Mouse (Mus musculus): ENCODE data around the gene Il21.

Il21 gene

DNA sequence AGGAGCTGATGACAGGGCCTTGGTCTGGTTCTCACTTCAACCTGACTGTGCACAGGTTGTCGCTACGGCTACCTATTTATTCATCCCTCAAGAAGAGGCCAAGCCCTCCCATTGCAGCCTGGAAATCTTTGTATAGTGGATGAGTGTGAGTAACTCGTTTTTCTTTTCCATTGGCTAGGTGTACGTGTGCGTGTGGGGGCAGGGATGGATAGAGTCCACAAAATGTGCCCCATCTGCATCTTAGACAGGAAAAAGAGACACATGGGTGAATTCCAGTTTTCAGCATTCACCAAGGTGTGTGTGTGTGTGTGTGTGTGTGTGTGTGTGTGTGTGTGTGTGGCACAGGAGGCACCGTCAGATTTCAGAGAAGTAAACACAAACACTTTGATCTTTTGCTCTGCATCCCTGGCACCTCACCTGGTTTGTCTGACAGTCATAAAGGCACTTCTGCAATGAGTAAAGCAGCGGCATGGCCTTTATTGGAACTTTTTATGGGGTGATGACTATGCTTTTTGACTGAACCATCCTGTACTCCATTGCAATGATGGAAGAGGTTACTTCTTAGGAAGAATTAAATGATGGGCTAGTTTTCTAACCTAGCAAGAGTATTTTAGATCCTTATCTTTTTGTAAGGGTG lies at the start of gene Il21:
Gene Il21, minus strand, starts transcription at position 51 of the 637 bp plus-strand sequence.
- peak; percentile 69 for DNase-seq (ENCODE audit: low read depth, low spot score)

DNA sequence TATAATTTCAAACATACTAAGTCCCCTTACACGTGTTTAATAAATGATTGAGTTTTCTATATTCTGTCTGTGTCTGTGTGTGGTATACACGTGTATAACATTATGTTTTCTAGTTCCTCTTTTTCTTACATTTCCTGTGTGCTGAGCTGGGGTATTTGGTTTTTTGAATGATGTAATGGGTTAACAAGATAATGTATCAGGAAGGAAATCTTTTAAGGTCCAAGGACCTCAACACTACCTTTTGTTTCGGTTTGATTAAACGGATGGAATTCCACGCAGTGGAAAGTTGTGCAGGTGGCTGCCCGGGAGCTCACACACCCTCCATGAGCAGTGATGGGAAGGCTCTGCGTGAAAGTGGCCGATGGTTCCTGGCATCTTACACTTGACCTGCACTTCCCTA lies 48.4 kb upstream of the Il21 start:
- peak; percentile 52 for DNase-seq (ENCODE audit: low read depth, low spot score)

DNA sequence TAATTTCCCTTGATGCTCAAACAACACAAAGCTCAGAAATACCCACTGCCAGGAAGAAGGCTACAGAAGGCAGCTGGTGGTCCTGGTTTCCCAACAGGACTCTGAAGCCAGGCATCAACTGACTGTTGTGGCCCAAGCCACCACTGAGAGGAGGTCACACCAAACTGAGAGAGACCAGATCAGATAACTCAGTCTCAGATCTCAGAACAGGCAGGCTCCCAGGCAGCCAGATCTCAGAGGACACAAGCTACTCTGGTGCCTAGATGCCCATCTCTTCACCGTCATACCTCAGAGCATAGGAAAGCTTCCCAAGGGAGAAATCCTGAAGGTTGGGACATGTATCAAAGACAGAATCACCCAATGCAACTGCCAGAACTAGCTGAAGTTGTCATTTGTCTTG lies 47.8 kb upstream of the Il21 start:
- DNase-seq (ENCODE audit: low read depth, low spot score) = no peak

DNA sequence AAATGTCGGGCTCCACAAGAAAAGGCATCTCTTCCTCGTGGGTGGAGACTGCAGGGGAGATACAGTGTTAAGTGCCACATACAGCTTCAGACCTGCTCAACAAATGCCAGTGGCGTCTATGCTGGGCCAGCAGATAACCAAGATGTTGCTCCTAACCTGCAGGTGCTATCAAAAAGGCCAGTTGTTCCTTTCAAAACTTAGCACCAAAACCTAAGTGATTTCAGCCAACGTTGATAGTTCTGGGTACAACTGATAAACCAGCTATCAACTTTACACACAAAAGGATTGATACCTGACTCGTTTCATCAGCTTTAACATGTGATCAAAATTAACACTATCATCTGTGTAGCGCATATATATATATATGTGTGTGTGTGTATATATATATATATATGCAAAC lies 42.2 kb upstream of the Il21 start:
- DNase-seq (ENCODE audit: low read depth, low spot score) = no peak

DNA sequence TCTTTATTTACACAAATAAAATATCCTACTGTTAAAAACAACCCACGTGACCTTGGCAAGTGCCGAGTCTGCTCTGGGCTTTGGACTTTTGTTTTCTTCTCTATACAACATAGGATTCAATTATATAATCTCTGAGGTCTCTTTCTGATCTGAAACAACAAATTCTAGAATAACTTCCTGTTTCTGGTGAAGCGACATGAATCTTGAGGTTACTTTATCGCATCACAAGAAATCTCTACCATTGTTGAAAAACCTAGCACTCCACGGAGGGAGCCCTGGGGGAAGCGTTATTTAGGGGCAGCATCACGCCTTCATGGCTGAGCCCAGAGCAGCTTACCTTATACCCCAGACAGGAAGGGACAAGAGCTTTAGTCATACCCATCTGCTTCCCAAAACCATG lies 40.7 kb upstream of the Il21 start:
- peak; percentile 48 for DNase-seq (ENCODE audit: low read depth, low spot score)

DNA sequence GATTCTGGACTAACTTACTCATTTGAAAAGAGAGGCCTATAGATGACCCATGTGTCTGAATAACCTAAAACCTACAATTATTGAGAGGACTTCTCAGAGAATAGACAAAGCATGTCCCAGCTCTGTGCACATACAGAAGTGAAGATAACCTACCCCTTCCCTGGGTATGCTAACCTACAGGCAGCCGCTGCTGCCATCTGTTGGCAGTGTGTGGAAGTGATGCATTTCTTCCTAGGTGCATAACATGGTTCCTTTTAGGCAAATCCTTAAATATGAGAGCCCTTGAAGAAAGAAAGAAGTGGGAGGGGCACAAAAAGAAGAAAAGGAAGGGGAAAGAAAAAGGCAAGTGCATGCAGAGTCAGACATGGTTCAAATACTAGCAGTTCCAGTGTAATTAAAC lies 38.8 kb upstream of the Il21 start:
- DNase-seq (ENCODE audit: low read depth, low spot score) = peak; percentile 79

DNA sequence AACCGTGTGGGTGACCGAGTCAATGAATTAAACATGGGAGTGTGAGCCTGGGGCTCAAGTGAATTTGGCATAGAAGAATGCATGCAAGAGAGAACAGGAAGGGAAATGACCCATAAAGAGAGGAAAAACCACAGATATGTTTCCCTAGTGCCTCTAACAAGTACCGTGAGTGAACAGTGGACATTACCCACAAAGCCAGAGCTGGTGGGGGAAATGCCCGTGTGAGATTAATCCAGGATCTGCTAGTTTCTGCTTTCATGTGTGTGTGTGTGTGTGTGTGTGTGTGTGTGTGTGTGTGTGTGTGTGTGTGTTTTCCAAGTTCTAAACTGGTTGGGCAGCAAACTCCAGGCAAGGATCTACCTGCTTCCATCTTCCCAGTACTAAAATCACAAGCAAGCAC lies 37.5 kb upstream of the Il21 start:
- DNase-seq (ENCODE audit: low read depth, low spot score) = no peak

DNA sequence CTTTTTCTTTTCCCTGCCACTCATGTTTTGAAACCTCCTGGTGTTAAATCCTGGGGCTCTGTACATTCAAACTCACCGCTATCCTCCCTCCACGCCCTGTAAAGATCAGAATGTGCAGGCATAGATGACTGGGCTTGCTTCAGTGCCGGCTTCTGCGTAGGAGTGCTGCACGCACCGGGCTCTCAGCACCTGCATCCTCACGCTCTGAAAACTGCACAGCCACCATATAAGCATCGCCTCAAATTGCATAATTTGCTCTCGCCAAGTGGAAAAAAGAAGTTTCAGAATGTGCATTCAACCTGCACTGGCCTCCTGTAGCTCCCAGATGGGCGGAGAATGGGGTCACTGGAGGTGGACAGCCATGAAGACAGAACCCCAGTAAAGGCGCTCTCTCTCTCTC lies 35.9 kb upstream of the Il21 start:
- peak; percentile 67 for DNase-seq (ENCODE audit: low read depth, low spot score)

DNA sequence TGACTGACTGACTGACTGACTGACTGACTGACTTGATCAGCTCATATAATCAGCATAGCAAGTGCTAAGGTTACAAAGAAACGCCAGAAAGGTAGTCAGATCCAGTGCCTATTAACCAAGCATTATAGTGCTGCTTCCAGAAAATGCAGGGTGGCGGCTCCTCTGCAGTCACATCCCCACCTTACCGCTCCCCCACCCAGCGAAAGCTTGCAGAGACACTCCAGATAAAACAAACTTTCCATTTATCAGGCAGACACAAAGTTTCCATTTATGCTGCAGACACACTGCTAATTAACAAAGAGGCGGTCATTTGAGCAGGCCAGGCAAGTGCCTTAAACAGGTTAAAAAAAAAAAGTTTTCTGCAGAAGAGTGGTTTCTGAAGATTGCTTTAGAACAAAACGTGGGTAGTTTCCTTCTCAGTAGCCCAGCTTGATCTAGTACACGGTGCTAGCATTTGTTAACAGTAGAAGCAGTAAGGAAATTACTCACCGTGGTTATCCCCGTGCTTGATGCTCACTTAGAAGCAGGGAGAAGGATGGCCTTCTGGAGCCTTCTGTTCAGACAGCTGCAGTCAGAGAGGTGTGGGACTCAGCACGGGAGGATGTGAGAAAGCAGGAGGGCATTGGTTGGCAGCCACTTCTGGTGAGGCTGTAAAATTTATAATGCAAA lies 27.0 kb upstream of the Il21 start:
- peak; percentile 68 for DNase-seq (ENCODE audit: low read depth, low spot score)

DNA sequence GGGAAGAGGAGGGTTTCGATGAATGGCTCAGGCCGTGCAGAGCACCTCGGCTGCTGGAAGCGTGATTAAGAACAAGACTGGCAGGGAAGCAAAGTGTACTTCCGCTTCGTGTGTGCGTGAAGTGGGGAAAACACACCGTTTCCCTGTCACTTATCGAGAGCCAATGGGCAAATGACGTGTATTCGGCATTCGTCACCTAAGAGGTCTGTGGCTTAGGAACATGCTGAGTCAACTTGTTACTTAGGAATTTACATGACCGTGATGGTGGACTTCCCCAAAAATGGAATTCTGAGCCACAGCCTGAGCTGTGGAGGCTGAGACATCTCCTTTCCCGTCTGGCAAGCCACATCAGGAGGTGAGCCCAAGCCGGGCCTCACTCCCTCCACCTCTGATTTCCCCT lies 25.3 kb upstream of the Il21 start:
- DNase-seq (ENCODE audit: low read depth, low spot score) = peak; percentile 68

DNA sequence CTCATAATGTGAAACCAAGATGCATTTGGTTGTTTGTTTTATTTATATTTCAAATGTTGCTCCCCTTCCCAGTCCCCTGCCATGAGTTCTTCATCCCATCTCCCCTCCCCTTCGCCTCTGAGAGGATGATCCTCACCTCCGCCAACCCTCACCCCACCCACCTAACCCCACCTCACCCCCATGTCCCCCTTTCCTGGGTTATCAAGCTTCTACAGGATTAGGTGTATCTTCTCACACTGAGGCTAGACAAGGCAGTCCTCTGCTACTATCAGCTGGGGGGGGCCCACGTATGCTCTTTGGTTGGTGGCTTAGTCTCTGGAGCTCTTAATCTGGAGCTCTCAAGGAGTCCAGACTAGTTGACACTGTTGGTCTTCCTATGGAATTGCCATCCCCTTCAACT lies 18.5 kb upstream of the Il21 start:
- no peak for DNase-seq (ENCODE audit: low read depth, low spot score)

DNA sequence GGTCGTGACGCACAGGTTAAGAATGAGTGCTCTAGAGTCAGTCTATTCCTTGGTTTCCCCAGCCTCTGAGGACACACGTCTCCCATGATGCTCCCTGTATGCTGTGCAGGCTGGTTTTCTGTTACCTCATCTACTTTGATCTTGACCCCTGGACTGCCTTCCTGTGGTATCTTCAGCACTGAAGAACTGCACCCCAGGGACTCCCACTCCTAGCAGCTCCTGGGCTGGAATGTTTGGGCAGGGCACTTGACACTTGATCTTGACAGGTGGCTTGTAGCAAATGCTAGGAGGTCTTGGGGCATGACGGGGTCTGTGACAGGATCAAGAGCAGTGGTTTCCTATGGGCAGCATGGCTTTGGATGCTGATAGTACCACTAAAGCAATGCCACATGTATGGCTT lies 2.6 kb upstream of the Il21 start:
- no peak for DNase-seq (ENCODE audit: low read depth, low spot score)

DNA sequence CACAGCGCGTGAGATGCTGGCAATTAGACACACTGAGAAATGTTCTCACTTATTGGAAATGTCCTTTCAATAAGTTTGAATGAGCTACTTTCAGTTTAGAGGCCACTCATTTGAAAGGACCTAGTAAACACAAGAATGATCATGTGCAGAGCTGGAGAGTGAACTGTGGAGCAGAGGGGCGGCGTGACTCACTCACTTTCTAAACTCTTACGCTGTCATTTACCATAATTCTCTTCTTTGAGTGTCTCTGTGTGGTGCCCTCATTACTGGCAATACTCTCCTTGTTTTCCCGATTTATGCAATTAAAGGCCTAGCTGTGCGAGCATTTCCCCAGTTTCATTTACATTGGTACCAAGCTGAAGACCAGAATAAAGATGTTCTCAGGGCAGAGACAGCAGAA lies 1.3 kb downstream of the Il21 start:
- DNase-seq (ENCODE audit: low read depth, low spot score) = no peak

DNA sequence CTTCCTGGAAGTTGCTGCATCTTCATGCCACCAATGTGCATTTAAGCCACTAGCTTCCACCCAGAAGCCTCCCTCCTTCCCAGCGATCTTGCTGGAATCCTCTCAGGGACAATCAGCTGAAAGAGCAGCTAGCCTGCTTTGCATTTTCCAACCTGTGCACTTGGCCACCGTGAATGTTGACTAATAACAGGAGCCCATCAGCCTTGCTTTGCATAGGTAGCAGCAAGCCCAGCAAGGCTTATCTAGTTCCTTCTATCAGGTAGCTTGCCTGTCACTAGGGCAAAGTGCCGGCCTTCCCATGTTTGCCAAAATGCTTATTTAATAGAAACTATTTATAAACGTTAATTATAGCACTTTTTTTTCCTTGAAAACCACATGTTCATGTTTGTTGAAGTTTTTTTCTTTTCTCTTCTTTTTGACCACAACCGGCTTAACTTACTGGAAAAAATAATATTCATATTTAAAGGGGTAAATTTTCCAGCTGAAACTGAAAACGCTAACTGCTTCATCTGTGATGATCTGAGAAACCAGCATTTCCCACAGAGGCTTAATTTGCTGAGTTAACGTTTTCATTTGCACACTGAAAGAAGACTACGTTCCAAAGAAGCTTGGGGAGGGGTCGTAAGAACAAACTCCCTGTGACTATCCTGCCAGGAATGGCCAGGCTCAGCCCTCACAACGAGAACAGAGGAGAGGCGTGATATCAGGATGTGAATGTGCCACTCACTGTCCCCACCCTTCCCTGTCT lies 3.2 kb downstream of the Il21 start:
- DNase-seq (ENCODE audit: low read depth, low spot score) = peak; percentile 55

DNA sequence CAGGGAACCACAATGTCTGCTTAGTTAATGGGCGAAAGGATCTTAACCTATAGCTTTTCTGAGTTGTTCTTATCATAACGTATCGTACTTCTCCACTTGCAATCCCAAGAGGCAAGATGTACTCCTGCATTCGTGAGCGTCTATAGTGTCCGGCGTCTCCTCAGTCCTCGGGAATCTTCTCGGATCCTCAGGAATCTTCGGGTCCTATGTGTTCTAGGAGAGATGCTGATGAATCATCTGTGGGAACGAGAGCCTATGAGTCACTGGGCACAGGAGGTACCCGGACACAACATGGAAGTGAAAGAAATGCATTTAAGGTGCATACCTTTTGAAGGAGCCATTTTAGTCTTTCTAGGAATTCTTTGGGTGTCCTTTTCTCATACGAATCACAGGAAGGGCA lies 7.3 kb downstream of the Il21 start:
- no peak for DNase-seq (ENCODE audit: low read depth, low spot score)

DNA sequence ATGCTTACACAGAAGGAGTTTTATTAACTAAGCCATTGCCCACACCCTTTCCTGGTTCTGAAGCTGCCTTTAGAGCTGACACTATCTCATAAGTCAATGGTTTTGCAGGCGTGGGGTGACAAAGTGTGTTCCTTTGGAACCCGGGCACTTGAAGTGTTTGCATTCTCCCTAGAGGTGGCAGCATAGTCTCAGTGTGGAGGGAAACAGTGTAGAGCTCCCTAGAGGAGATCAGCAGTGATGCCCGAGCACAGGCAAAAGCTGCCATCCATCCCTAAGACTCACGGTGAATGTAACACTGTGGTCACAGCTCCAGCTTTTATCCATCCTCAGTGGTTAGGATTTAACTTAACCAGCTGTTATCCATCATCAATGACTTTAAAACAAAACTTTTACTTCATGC lies 13.4 kb downstream of the Il21 start:
- peak; percentile 65 for DNase-seq (ENCODE audit: low read depth, low spot score)

DNA sequence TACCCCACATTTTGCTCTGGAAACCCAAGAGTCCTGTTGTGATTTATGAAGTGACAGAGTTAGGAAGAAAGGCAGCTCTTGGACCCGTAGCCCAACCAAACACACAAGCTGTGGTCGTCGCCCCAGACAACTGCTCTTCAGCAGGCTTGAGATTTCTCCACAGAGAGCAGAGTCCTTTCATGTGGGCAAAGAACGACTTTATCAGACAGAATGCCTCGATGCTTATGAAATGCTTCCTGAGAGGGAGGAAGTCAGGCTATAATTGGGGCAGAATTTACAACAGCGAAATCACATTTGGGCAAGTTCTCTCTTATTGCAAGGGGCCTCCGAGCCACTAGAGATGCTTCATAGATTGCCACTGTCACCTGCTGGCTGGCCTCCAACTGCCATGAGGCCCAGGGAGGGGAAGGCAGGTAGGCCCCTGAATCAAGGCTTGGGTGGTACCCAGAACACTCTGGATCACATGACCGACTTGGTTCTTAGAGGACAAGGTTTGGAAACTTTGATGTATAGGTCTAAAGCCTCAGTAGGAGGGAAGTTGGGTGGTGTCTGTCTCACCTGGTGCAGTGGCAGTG lies 27.1 kb downstream of the Il21 start:
- DNase-seq (ENCODE audit: low read depth, low spot score) = peak; percentile 86

DNA sequence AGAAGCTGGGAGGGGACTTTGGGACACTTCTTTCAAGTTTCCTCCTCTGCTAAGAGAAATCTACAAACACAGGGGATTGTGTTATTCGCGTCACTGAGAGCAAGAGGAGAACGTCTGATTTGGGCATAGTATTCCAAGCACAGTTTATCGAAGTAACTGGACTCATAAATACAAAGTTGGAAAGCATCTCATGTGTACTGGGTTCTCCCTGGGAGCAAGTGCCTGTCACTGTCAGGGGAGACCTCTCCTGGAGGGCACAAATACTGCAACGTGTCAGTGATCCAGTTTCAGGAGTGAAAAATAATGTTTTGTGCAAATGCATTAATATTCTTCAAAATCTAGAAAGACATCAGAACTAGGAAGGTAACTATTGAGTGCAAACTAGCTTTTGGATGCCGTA lies 27.9 kb downstream of the Il21 start:
- DNase-seq (ENCODE audit: low read depth, low spot score) = peak; percentile 58

DNA sequence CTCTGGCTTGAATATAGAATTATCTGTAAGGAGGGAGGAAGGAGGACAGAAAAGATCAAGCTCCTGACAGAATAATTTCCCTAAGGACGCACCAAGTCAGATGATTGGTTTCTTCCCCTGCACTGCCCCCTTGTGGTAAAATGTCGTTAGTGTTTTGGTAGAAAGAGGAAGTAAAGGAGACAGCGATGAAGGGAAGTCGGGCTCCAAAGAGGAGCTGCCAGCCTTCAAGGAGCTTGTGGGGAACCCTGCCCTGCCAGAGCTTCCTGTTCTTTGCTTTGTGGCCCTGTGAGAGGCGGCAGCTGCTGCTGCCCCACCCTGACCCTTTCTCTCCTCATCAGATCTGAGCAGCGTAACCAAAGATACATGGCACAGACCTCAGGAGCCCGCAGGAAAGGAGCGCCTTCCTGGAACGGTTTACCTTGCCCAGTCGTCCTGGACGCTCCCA lies 28.4 kb downstream of the Il21 start:
- peak; percentile 87 for DNase-seq (ENCODE audit: low read depth, low spot score)

DNA sequence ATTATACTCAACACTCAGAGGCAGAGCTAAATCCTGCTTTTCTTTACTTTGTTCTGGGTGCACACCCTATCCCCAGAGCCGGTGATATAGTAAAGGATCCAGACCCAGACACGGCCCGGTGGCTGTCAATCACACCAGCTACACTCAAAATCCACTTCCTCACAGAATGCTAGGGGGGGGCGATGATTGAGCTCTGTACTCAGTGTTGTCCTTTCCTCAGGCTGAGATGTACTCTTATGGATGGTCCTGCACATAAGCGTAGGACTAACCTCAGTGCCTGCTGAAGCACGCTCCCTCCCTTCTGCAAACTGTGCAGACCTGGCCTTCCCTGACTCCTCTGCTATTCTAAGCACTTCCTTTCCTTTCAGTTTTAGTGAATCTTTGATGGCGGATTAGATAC lies 29.6 kb downstream of the Il21 start:
- no peak for DNase-seq (ENCODE audit: low read depth, low spot score)

DNA sequence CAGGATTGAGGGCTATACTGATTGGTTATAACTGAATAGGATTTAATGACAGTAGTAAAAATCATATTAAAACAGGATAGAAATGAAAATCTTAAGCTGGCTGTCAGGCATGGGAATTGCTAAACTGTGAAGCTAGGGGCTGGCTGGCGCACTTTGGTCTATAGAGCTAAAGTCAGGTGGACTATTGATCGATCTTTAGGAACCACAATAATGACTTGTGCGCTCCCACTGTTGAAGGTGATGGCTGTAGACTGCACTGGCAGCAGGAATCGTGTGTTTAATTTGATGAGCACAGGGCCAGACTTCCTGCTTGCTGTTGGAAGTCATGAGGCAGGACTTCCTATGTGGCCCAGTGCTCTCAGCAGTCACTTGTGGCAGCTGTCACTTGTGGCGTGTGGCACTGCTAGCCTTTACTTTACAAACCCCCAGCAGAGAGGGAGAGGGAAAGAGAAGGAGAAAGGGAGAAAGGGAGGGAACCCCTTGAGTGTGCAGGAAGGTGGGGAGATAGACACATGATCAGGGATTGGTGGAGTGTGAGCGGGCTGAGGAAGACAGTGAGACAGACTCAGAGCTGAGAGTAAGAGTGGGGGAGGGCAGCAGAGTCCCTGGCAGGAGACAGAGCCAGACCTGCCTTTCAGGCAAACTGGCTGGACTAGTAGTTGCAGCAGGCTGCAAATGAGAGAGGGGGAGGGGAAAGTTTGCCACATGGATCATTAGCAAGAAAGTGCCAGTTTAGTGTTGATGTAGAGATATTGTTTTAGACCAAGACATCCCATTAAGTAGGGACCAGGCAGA lies 31.1 kb downstream of the Il21 start:
- DNase-seq (ENCODE audit: low read depth, low spot score) = no peak

DNA sequence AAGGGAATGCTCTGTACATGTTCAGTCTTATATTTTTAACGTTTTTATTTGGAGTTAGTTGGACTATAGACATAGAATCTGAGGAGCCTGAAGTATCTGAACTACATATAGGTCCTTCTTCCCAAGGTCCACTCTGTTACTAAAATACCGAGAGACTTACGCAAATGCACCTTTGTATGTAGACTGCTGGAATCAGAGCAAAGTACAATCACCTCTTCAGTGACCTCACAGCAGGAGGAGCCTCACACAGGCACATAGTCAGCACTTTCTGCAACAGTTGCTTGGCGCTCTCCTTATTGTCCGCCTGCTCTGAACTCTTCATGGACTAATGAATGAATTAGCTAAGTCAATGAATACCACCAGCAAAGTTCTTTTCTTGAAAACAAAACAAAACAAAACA lies 34.1 kb downstream of the Il21 start:
- DNase-seq (ENCODE audit: low read depth, low spot score) = no peak

All from CD4-positive helper T cell, adult 2 months (primary cell).